Mouse (Mus musculus): ENCODE measurements around the gene Gm14851. TPM values are rescaled to one million over a fixed set of nuclear protein-coding genes. Genes with fewer than 3 reads are reported as not detected.
"Not testable (repeated sequence)": the region's sequence is repeated elsewhere in the genome, so short reads cannot be mapped to it uniquely, and the experiment has no call there.

Gm14851 gene
- total RNA-seq (2021), result not detected
- long read RNA-seq, experiment 1, result 0 reads
- long read RNA-seq, experiment 2, result 0 reads

DNA sequence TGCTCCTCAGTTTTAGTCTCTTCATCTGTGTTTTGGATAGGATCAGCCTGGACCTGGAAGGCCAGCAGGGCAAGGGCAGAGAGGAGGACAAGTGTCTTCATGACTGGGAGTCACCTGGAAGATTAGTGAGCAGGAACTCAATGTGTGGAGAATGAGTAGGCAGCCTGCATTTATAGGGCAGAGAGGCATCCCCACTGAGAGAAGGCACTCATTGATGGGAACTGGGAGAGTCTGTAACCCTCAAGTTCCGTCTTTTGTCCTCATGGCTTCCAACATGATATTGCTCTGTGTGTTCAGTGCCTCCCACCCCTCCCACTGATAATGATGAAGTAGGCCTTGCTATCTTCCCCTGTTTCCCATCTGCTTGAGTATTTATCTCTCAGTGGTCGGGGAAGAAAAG is at the start of gene Gm14851:
Gene Gm14851, minus strand, starts transcription at position 101 of the 400 bp plus-strand sequence.
- DNase-seq (ENCODE audit: low spot score in 2 of 2), result not testable (repeated sequence)

GRCm38 (mm10) chr8:21134342-21134741 is 38.5 kb upstream of the Gm14851 start, which contains the start of gene Defa30:
Gene Defa30, plus strand, starts transcription at chr8:21134642.
- DNase-seq (ENCODE audit: low spot score in 2 of 2), result not testable (repeated sequence)

DNA sequence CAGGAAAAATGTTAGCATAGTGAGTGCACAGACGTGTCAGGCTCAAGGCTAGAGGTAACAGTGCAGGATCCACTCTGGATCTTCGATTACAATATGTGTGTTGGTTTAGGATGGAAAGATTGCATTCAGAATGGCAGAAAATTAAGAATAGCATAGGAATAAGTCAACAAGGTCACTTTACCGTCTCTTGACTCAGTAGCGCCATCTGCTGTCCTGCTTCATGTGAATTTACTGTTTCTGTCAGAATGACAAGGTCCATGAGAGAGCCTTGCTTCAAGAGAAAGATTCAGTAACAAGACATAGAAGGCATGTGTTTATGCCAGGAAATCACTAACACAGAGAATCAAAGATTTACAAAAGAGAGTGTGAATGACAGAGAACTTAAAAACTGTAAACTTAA is 2.7 kb downstream of the Gm14851 start:
- DNase-seq (ENCODE audit: low spot score in 2 of 2), result no peak

DNA sequence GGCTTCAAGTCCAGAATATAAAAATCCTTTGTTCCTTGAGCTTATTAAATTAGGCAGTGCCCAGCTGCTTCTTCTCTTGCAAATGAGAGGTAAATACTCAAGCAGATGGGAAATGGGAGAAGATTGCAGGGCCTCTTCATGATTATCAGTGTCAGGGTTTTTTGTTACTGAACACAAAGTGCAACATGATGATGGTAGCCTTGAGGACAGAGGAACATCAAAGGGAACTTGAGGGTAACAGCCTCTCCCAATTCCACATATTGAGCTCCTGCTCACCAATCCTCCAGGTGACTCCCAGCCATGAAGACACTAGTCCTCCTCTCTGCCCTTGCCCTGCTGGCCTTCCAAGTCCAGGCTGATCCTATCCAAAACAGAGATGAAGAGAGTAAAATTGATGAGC is 11.7 kb downstream of the Gm14851 start, which contains the start of gene Defa25:
Gene Defa25, plus strand, starts transcription at position 301 of the 400 bp plus-strand sequence.
- not testable (repeated sequence) for DNase-seq (ENCODE audit: low spot score in 2 of 2)

- DNase-seq (ENCODE audit: low spot score in 2 of 2), result not testable (repeated sequence)
Measured at GRCm38 (mm10) chr8:21064738-21065137, 31.1 kb downstream of the Gm14851 start, which contains the start of gene Defa35. Gene Defa35, plus strand, starts transcription at chr8:21065038.

GRCm38 (mm10) chr8:21054747-21055146 is 41.1 kb downstream of the Gm14851 start, which contains the start of gene Defa23:
Gene Defa23, plus strand, starts transcription at chr8:21055047.
- not testable (repeated sequence) for DNase-seq (ENCODE audit: low spot score in 2 of 2)

Other genes starting within 250 kb of the Gm14851 start
- gene Defb33, start 203.4 kb downstream of the Gm14851 start, total RNA-seq (2021), result not detected
- gene Gm15056, start 193.4 kb downstream of the Gm14851 start, total RNA-seq (2021), result not detected
- gene Gm6040, start 174.0 kb downstream of the Gm14851 start, total RNA-seq (2021), result not detected
- gene AY761185, start 151.3 kb downstream of the Gm14851 start, total RNA-seq (2021), result not detected
- gene Defa21, start 70.5 kb downstream of the Gm14851 start, total RNA-seq (2021), result not detected
- gene Defa23, start 41.0 kb downstream of the Gm14851 start, total RNA-seq (2021), result not detected
- not detected for gene Defa35, start 31.0 kb downstream of the Gm14851 start, total RNA-seq (2021)
- gene Defa25, start 11.6 kb downstream of the Gm14851 start, total RNA-seq (2021), result not detected
- gene Defa30, start 38.6 kb upstream of the Gm14851 start, total RNA-seq (2021), result not detected
- not detected for gene Defa22, start 66.2 kb upstream of the Gm14851 start, total RNA-seq (2021)
- gene Defa31, start 95.6 kb upstream of the Gm14851 start, total RNA-seq (2021), result not detected
- not detected for gene Gm15293, start 105.5 kb upstream of the Gm14851 start, total RNA-seq (2021)
- not detected for gene Gm15292, start 153.7 kb upstream of the Gm14851 start, total RNA-seq (2021)
- gene Defa27, start 219.5 kb upstream of the Gm14851 start, total RNA-seq (2021), result not detected
- not detected for gene Defa29, start 231.0 kb upstream of the Gm14851 start, total RNA-seq (2021)